Mouse (Mus musculus) cerebellum, adult 18-20 months (tissue): ENCODE measurements around the gene Gm28036.

Experiments used
- DNase-seq, 2 experiments: peaks; one replicate each; pipeline ENCODE4 v3.0.0; 2021

Gene Gm28036

DNA sequence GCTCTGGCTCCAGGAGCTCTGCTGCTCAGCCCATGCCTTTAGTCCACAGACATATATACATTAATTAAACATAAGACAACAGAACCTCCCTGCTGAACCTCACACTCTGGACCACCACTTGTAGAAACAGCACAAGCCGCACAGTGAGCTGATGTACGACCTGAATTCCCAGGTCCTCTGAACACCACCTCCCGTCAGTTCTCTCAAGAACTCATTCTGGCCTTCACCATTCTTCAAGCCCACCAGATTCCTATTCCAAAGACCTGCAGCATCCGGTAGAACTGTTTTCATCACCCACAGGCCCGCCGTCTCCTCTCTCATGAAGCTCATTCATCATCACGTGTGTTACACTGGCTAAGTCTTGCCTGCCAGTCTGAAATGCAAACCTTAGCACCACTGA lies 46.5 kb downstream of the Gm28036 start:
- no peak for DNase-seq

DNA sequence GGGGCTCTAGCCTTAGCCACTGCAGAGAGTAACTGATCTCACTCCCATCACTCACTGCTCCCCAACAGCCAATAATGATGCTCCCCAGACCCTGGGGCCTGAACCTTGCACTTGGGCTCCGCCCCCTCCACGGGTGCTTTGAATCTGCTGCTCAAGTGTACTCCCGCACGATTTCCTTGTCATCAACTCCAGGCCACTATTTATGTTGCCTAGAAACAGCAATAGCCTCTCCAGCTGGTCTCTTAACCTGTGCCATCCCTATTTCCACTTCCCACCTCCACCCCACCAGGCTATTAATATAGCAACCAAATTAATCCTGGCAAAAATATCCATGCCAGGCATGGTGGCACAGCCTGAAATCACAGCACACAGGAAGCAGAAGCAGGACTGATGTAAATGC lies 47.2 kb downstream of the Gm28036 start:
- DNase-seq, result peak; percentile 40 to 46

DNA sequence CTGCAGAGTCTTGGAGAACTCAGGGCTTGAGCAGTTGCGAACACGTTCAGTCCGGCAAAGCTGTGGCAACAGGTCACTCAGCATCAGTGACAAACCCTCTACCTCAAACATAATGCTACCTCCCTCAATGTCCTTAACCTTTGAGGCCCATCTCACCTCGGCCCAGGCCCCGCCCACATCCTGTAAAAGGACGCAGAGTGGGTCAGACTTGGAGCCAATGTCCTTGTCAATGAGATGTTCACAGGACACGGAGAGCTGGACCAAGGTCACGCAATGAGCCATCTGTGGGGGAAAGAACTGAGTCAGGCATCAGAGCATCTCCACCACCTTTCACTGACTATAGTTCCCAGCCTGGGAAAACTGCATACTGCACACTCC lies 47.7 kb downstream of the Gm28036 start:
- no peak for DNase-seq

DNA sequence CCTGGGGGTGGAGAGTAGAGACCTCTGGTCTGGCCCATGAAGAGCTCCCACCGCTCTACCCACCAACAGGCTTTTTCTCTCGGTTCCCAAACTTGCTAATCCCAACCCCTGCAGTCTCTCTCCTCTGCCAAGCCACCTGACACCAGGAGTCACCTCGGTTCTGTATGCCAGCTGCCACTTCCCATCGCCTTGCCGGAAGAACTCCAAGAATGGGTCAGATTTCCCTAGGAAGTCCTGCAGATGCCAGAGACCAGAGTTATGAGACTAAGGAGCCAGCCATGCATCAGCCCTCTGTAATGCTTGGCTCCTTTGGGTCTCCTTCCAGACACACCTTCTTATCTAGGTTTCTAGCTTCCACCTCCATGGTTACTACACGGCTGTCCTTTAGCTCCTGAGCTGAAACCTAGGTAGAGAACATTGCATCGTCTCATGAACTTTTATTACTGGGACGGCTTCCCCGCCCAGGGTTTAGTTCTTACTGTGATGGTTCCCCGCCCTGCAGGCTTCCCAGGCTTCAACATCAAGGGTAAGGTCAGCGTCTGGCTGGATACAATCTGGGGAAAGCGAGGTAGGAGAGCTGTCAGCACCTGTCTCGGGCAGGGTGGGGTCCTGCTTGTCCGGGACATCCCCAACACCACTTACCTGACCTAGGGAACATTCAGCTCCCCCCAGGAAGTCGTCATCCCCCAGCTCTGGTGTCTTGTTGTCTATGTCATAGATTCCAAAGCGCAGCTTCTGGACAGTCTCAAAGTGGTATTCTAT lies 48.3 kb downstream of the Gm28036 start:
- DNase-seq, result no peak

DNA sequence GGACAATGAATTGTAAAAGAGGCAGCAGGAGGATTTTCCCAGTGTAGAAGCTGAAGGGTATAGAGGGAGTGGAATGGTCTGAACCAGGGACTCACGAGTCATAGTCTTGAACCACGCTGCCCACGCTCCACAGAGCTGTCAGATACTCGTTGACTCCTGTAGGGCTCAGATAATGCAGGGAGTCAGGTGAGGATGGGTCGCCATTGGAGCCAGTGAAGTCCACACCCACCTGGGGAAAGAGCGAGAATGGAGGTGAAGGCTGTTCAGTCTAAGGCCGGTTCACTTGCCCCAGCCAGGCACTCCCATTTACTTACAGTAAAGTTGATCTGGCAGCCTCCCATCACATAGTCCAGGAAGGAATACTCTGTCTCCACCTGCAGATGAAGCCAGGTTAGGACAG lies 49.4 kb downstream of the Gm28036 start:
- DNase-seq, result no peak

DNA sequence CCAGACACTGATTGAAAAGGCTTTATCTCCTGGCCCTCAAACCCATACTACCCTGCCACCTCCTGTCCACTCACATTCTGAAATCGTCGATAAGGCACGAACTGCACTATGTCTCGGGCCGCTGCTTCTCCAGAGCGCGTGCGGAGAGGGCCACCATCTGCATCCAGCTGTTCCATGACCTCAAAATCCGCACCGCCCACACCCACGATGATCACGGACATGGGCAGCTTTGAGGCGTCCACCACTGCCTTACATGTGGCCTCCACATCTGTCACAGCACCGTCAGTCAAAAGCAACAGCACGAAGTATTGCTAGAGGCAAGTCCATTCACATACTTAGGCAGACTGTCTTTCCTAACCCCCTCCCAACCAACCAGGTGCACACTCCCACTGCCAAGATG lies 53.2 kb downstream of the Gm28036 start:
- no peak for DNase-seq

DNA sequence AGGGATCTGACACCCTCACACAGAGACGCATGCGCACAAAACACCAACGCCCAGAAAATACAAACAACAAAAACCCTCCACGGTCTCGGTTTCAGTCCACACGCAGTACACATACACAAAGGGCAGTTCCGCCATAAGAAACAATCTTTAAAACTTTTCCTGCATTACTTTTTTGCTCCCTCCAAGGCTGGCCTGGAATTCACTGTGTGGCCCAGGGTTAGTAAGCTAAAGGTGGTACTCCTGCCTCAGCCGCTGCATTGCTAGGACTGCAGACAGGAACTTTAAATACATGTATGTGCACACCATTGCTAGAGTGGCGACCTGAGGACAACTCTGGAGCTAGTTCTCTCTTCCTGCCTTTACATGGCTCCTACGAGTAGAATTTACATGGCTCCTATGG lies 55.7 kb downstream of the Gm28036 start:
- no peak for DNase-seq

DNA sequence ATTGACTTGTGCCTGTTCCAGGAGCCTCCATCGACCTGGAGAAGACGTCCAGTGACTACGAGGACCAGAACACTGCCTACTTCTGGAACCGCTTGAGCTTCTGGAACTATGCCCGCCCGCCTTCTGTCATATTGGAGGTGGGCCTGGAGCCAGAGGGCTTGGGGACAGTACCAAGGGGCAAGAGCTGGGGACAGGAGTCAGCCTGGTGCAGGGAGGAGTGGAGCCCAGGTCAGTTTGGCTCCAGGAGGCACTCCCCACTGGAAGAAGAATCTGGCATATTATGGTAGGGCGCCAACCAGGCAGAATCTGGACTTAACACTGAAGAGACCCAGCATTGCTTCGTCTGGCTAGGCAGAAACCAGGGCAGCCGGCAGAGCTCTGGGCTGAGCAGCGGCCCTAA lies 59.0 kb downstream of the Gm28036 start:
- peak; percentile 68 to 75 for DNase-seq

DNA sequence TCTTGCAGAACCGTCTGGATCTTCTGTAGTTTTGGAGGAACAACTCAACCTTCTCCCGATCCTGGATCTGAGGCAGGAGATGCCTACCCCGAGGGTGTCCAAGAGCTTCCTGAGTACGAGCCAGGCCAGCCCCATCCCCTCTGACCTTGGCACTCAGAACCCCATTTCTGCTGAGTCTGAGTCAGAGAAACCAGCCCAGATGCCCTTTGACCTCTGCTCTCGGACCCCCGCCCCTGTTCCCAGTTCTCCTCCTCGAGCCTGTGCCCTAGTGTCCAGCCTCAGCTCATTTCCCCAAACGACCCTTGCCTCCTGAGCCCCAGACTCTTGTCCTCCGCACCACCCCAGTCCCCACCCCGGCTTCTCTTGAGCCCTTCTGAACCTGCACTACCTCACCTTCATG lies 60.8 kb downstream of the Gm28036 start:
- no peak for DNase-seq

DNA sequence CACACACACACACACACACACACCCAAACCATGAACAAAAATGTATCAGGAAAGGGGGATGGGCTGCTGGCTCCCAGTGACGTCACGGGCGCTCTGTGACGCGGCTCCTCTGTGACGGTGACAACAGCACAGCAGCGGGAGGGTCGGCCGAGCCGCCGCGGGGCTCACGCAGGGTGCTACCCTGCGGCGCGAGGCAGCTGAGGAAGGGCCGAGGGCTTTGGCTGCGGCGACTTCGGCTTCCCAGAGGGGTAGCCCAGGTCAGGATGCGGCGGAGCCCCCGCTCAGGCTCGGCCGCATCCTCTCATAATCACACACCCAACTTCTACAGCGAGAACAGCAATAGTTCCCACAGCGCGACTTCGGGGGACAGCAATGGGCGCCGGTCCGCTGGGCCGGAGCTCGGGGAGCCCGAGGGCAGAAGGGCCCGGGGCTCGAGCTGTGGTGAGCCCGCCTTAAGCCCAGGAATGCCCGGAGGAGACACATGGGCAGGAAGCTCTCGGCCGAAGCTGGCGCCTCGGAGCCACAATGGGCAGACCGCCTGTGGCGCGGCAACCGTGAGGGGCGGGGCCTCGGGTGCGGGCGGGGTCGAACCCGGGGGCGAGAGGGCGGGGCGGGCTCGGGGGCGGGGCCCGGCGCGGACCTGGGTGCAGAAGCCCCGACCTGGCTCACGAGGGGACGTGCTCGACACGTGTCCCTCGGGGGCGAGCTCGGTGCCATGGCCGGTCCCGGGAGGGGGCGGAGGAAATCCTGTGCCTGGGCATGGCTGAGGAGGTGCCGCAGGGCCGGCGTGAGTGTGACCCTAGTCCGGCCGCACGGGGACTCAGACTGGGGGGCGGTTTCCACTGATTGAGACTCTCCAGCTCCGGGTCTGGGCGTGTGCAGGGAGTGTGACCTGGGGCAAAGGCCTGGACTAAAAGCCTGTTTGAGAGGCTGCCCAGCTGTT lies 61.5 kb downstream of the Gm28036 start, which contains the start of gene Spag4:
Spag4 (plus strand) TSS at position 77 of the 943 bp plus-strand sequence.
- DNase-seq, result peak; percentile 58 to 77

DNA sequence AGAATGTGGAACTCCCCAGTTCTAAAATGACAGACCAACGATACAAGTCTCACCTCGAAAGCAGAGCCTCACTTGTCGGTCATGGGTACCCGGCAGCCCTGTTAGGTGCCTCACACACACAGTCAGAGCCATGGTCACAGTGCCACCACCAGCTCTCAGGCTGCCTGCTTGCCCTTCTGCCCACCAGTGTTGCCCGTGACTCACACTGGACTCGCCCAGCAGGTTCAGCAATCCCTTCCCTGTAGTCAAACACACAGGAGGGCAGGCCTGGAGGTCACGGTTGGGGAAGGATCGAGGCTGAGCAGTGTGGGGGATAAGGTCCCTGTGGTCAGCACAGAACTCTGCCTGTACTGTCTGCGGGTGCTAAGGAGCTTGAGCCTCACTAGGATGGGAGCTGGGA lies 74.1 kb downstream of the Gm28036 start, which contains the start of gene Fer1l4:
Fer1l4 (minus strand) TSS at position 132 of the 400 bp plus-strand sequence.
- DNase-seq, result no peak

DNA sequence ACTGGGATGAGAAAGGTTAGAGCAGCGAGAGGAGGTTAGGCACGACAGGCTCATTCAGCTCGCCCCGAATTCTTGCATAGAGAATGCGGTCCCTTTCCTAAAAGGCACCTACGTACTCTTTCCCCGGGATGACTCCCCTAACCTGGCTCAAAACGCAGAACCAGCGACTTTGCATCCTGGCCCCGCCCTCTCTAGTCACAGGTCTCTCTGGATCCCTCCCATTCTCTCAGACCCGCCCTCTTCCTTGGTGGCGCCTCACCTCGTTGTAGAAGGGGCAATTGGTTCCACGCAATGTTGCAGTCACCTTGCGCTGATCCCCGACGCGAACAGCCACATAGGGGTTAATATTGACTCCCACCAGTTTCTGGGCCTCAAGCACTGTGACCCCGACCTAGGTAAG lies 79.0 kb downstream of the Gm28036 start:
- no peak for DNase-seq

DNA sequence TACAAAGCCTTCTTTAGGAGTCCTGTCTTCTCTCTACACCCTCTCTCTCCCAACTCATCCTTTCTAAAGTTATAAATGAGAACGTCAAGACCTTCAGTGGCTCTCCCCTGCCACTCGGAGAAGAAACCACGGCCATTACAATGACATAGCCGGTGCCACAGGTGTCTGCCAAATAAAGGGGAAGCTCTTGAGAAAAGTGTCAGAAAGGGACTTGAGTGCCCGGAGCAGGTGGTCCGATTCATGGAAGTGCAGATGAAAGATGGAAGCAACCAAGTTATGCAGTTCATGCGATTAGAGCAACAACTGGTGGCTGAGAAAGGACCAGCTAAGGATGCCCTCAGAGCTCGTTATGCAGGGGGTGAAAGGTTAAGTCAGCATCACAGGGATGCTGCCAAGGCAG lies 84.0 kb downstream of the Gm28036 start:
- DNase-seq, result no peak

DNA sequence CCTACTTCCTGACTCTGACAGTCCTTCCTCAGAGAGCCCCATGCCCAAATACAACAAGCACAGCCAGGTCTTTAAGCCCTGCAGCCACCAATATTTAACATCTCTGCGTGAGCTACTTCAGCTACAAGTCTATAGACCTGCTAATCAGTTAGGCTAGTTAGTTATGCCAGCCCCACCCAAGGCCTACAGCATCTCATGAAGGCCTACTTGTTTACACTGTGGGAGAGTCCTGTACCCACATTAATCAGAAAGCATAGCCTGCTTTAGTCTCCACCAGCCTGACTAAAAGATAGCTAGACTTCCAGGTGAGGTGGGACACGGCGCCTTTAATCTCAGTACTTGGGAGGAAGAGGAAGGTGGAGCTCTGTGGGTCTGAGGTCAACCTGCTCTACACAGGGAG lies 87.5 kb downstream of the Gm28036 start:
- DNase-seq, result no peak

DNA sequence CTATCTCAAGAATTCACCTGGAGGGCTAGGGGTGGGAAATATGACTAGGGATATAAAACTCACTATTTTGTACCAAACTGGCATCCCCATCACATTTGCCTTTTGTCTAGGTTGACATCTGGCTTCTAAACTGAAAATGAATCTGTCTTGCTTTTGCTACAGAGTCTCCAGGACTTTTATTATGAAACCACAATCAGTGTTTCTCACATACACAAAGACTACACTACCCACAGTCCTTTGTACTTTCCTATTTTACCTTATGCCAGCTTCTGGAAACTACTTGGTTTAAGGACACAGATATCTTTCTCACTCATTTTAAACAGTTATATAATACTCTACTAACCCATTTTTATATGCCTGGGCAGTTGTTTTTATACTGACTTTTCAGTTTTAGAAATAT lies 101.4 kb downstream of the Gm28036 start:
- DNase-seq, result no peak
